Mouse (Mus musculus) left cerebral cortex, postnatal 14 days (tissue): ENCODE measurements around the gene Pak1. TPM values are rescaled to one million over a fixed set of nuclear protein-coding genes. Genes with fewer than 3 reads are reported as not detected.

ENCODE experiments used
- DNase-seq, 2 experiments: peaks; one replicate each; pipeline ENCODE4 v3.0.0; 2021 to 2022; ENCODE audit warnings: low spot score in 2 of 2, mixed read lengths in 1 of 2
- intact Hi-C: fragments of 180-260 bp; cut with DNase I; formaldehyde crosslinking; loops from one replicate; pipeline ENCODE4 v1.15.1; 2025
- total RNA-seq, 2 experiments: library from RNA; stranded (reverse); gene quantifications; 2 replicates each; pipeline ENCODE4 v1.2.3; 2021

The Pak1 gene
- total RNA-seq, 2 experiments from 2014 or later: 272 to 273 TPM

- intact Hi-C loops: no loop called here
- DNase-seq: no peak
These were observed 138.6 kb downstream of the Pak1 start for GRCm38 (mm10) chr7:97926978-97927377.

GRCm38 (mm10) chr7:97944485-97944884, 156.1 kb downstream of the Pak1 start:
- intact Hi-C loops: no loop called here
- DNase-seq: no peak

Other genes starting within 250 kb of the Pak1 start
- gene Aamdc, start 209.0 kb upstream of the Pak1 start, total RNA-seq: 10 to 100 TPM; 29.6 to 31.5 TPM
- 10 to 100 TPM; 37.3 to 40.4 TPM for gene Rsf1, start 208.7 kb upstream of the Pak1 start, total RNA-seq
- gene Clns1a, start 91.9 kb upstream of the Pak1 start, total RNA-seq: 10 to 100 TPM; 73.5 to 77.2 TPM
- gene Aqp11, start 50.3 kb upstream of the Pak1 start, total RNA-seq: 10 to 100 TPM; 22.9 to 23.6 TPM
- under 1 TPM; 0.15 to 0.17 TPM for gene Gdpd4, start 131.4 kb downstream of the Pak1 start, total RNA-seq